In the genomic region with DNA sequence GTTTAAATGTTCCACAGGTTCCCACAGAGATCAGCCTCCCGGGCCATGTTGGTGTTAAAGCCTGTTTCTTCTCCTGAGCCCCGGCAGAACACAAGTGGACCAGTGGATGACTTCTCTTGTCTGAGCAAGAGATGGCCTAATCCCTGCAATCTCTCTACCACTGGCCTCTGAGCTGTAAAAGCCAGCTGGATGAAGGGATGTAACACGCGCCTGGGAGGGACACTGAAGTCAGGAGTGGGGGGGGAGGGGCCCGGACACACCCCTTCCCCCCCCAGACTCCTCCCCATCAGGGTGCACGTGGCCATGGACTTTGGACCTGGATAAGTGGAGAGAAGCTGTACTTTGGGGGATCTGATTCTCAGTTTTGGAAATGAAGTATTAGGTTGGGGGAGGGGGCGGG, we compare ENCODE assay signal across 8 mouse cellular contexts. TPM values are rescaled to one million over a fixed set of nuclear protein-coding genes. Genes with fewer than 3 reads are reported as not detected.
A peak's percentile ranks its signal among the peaks of the same experiment; 100 is the strongest.
DNase-seq lines count a peak whose midpoint lies in the region; ATAC-seq lines count a peak whose summit lies in the region.

No protein-coding gene starts in this region.

- H3K4me1 ChIP-seq in forebrain, embryonic 16.5 days (replicated peaks; ENCODE audit: control insufficient read depth, insufficient read depth, low read length): peaks cover 19% of the 10 kb centered on the region
- H3K4me1 ChIP-seq in kidney, embryonic 16.5 days (ENCODE audit: insufficient read depth, low read length): peaks cover 54% of the 10 kb centered on the region
- peaks cover 59% of the 10 kb centered on the region for H3K4me1 ChIP-seq in midbrain, embryonic 10.5 days

- no peaks in the 10 kb centered on the region for H3K27me3 ChIP-seq in forebrain, embryonic 16.5 days (replicated peaks; ENCODE audit: control insufficient read depth, insufficient read depth, low read length)
- no peaks in the 10 kb centered on the region for H3K27me3 ChIP-seq in kidney, embryonic 16.5 days (ENCODE audit: insufficient read depth, low read length)
- H3K27me3 ChIP-seq in midbrain, embryonic 10.5 days (ENCODE audit: low read depth, poor library complexity, severe bottlenecking): no peaks in the 10 kb centered on the region

- no peaks in the 10 kb centered on the region for H3K36me3 ChIP-seq in forebrain, embryonic 16.5 days (ENCODE audit: control insufficient read depth, insufficient read depth)
- H3K36me3 ChIP-seq in kidney, embryonic 16.5 days (ENCODE audit: insufficient read depth, low read length): no peaks in the 10 kb centered on the region
- H3K36me3 ChIP-seq in midbrain, embryonic 10.5 days: no peaks in the 10 kb centered on the region

- H3K27ac ChIP-seq in forebrain, embryonic 16.5 days (ENCODE audit: low read length): no peak overlapping the region
- H3K27ac ChIP-seq in kidney, embryonic 16.5 days (ENCODE audit: low read length): peak overlapping the region; percentile 87
- peak overlapping the region; percentile 49; the same call in 1 of the 2 replicates for H3K27ac ChIP-seq in midbrain, embryonic 10.5 days (replicated peaks)

- peak overlapping the region; percentile 74 for H3K4me2 ChIP-seq in forebrain, embryonic 16.5 days (ENCODE audit: low read length)
- H3K4me2 ChIP-seq in kidney, embryonic 16.5 days (replicated peaks; ENCODE audit: low read depth, low read length): peak overlapping the region; percentile 69

- no peak for ATAC-seq in forebrain, embryonic 16.5 days
- no peak for ATAC-seq in kidney, embryonic 16.5 days (ENCODE audit: low FRiP score, low TSS enrichment)

- no peak overlapping the region for H3K9ac ChIP-seq in forebrain, embryonic 16.5 days (replicated peaks; ENCODE audit: low read depth, low read length)
- H3K9ac ChIP-seq in kidney, embryonic 16.5 days (replicated peaks; ENCODE audit: low read length): peak overlapping the region; percentile 64; the same call in 1 of the 2 replicates

- intact Hi-C loops in gastrocnemius, postnatal 36 days (cut with DNase I): loop anchor here (10.0 kb wide), 1 partner anchor 450 kb away; no protein-coding TSS in a partner anchor

- H3K4me3 ChIP-seq in forebrain, embryonic 16.5 days (replicated peaks; ENCODE audit: low read length): no peak overlapping the region
- H3K4me3 ChIP-seq in kidney, embryonic 16.5 days (ENCODE audit: low read length): peak overlapping the region; percentile 55
- peak overlapping the region; percentile 69 for H3K4me3 ChIP-seq in midbrain, embryonic 10.5 days

- 14% methylated on average over 7 of the region's 7 CpGs for WGBS in forebrain, embryonic 16.5 days
- 22% methylated on average over 7 of the region's 7 CpGs for WGBS in kidney, embryonic 16.5 days
- 19% methylated on average over 7 of the region's 7 CpGs for WGBS in midbrain, embryonic 10.5 days

- H3K9me3 ChIP-seq in forebrain, embryonic 16.5 days (ENCODE audit: control insufficient read depth, low read length): no peaks in the 10 kb centered on the region
- no peaks in the 10 kb centered on the region for H3K9me3 ChIP-seq in kidney, embryonic 16.5 days (ENCODE audit: low read length)
- H3K9me3 ChIP-seq in midbrain, embryonic 10.5 days (replicated peaks): no peaks in the 10 kb centered on the region

- DNase-seq in gastrocnemius, postnatal 10 days: peak; percentile 38
- DNase-seq in gastrocnemius, postnatal 36 days: no peak
- DNase-seq in MN1 (ENCODE audit: low spot score): peak; percentile 77
- DNase-seq in midbrain, embryonic 10.5 days (ENCODE audit: low spot score): no peak
- no peak for DNase-seq in left cerebral cortex, adult 8-10 months (ENCODE audit: low spot score in 2 of 2)
- DNase-seq in layer of hippocampus, adult 11-12 months (ENCODE audit: low spot score): no peak

RNA-seq across cellular contexts. Expression of a gene that starts 1.2 kb away (rescaled TPM):
- total RNA-seq in gastrocnemius, postnatal 10 days (2021): 10 to 100 TPM; 42.7 to 60.3 TPM
- 10 to 100 TPM; 41.3 to 41.5 TPM for total RNA-seq in gastrocnemius, postnatal 36 days (2021)
- 28.0 and 31.8 TPM in 2 replicates for polyA plus RNA-seq in forebrain, embryonic 16.5 days (2015; fragmentation: Nextera tagmentation; extraction: Ambion mirVana)
- polyA plus RNA-seq in kidney, embryonic 16.5 days (2015; fragmentation: Nextera tagmentation; extraction: Ambion mirVana): 88.9 and 91.9 TPM in 2 replicates
- polyA plus RNA-seq in midbrain, embryonic 10.5 days (2016; fragmentation: Nextera tagmentation; extraction: Ambion mirVana): 41.2 and 42.2 TPM in 2 replicates
- 10 to 100 TPM; 65.9 to 72.3 (median 69.2) TPM for total RNA-seq in left cerebral cortex, adult 8-10 months (2022)

RNA-seq across cellular contexts. Expression of a gene that starts 32.9 kb away (rescaled TPM):
- total RNA-seq in gastrocnemius, postnatal 10 days (2021): under 1 TPM; 0.18 to 0.33 TPM
- not detected for total RNA-seq in gastrocnemius, postnatal 36 days (2021)
- polyA plus RNA-seq in forebrain, embryonic 16.5 days (2015; fragmentation: Nextera tagmentation; extraction: Ambion mirVana): not detected in 2 replicates
- polyA plus RNA-seq in kidney, embryonic 16.5 days (2015; fragmentation: Nextera tagmentation; extraction: Ambion mirVana): not detected in 2 replicates
- polyA plus RNA-seq in midbrain, embryonic 10.5 days (2016; fragmentation: Nextera tagmentation; extraction: Ambion mirVana): 0.04 TPM in 1 of 2 replicates, not detected in the other
- total RNA-seq in left cerebral cortex, adult 8-10 months (2022): 1 to 10 TPM in 2 of 4 experiments, under 1 TPM in 2; 0.65 to 1.1 (median 0.84) TPM

RNA-seq across cellular contexts. Expression of a gene that starts 39.9 kb away (rescaled TPM):
- not detected for total RNA-seq in gastrocnemius, postnatal 10 days (2021)
- total RNA-seq in gastrocnemius, postnatal 36 days (2021): not detected
- polyA plus RNA-seq in forebrain, embryonic 16.5 days (2015; fragmentation: Nextera tagmentation; extraction: Ambion mirVana): not detected in 2 replicates
- polyA plus RNA-seq in kidney, embryonic 16.5 days (2015; fragmentation: Nextera tagmentation; extraction: Ambion mirVana): not detected in 2 replicates
- 0.04 and 0.07 TPM in 2 replicates for polyA plus RNA-seq in midbrain, embryonic 10.5 days (2016; fragmentation: Nextera tagmentation; extraction: Ambion mirVana)
- under 1 TPM in 3 of 4 experiments, not detected in 1; 0.18 to 0.28 (median 0.23) TPM for total RNA-seq in left cerebral cortex, adult 8-10 months (2022)

RNA-seq across cellular contexts. Expression of a gene that starts 42.1 kb away (rescaled TPM):
- total RNA-seq in gastrocnemius, postnatal 10 days (2021): 10 to 100 TPM; 20.8 to 27.5 TPM
- 10 to 100 TPM; 17.2 to 20.9 TPM for total RNA-seq in gastrocnemius, postnatal 36 days (2021)
- 59.1 and 64.9 TPM in 2 replicates for polyA plus RNA-seq in forebrain, embryonic 16.5 days (2015; fragmentation: Nextera tagmentation; extraction: Ambion mirVana)
- polyA plus RNA-seq in kidney, embryonic 16.5 days (2015; fragmentation: Nextera tagmentation; extraction: Ambion mirVana): 45.6 and 46.3 TPM in 2 replicates
- polyA plus RNA-seq in midbrain, embryonic 10.5 days (2016; fragmentation: Nextera tagmentation; extraction: Ambion mirVana): 42.3 and 51.5 TPM in 2 replicates
- 10 to 100 TPM; 64.1 to 83.4 (median 73.4) TPM for total RNA-seq in left cerebral cortex, adult 8-10 months (2022)

RNA-seq across cellular contexts. Expression of a gene that starts 58.2 kb away (rescaled TPM):
- 1 to 10 TPM; 5.9 to 7.7 TPM for total RNA-seq in gastrocnemius, postnatal 10 days (2021)
- 1 to 10 TPM; 2.1 to 4.3 TPM for total RNA-seq in gastrocnemius, postnatal 36 days (2021)
- not detected in 2 replicates for polyA plus RNA-seq in forebrain, embryonic 16.5 days (2015; fragmentation: Nextera tagmentation; extraction: Ambion mirVana)
- polyA plus RNA-seq in kidney, embryonic 16.5 days (2015; fragmentation: Nextera tagmentation; extraction: Ambion mirVana): 4.4 and 4.6 TPM in 2 replicates
- 0.11 TPM in 1 of 2 replicates, not detected in the other for polyA plus RNA-seq in midbrain, embryonic 10.5 days (2016; fragmentation: Nextera tagmentation; extraction: Ambion mirVana)
- under 1 TPM in 1 of 4 experiments, not detected in 3; 0.09 TPM for total RNA-seq in left cerebral cortex, adult 8-10 months (2022)

Comparison
In these comparisons a context has a peak if more than half of its experiments do, and no peak if none do; other contexts are left out.
1. DNase-seq: peak in gastrocnemius, postnatal 10 days (single experiment) and MN1 (single experiment); none in gastrocnemius, postnatal 36 days (0 of 2), midbrain, embryonic 10.5 days (single experiment), left cerebral cortex, adult 8-10 months (0 of 2) and layer of hippocampus, adult 11-12 months (single experiment).